Mouse (Mus musculus) C2C12 (cell line): ENCODE results near the gene Hmga2. TPM values are rescaled to one million over a fixed set of nuclear protein-coding genes. Genes with fewer than 3 reads are reported as not detected.
A peak's percentile ranks its signal among the peaks of the same experiment; 100 is the strongest.

ENCODE experiments used
- H3K27me3 ChIP-seq: one replicate; pipeline ENCODE4 v1.6.1; 2011; ENCODE audit not compliant: control insufficient read depth, insufficient read depth, insufficient read length
- H3K36me3 ChIP-seq: one replicate; pipeline ENCODE4 v1.6.1; 2011; ENCODE audit not compliant: control insufficient read depth, insufficient read depth
- H3K4me3 ChIP-seq: one replicate; pipeline ENCODE4 v1.5.1; 2011; ENCODE audit warnings: mild to moderate bottlenecking, control low read depth; ENCODE audit not compliant: poor library complexity, insufficient read depth, severe bottlenecking
- H3K79me2 ChIP-seq: one replicate; pipeline ENCODE4 v1.6.1; 2011; ENCODE audit not compliant: control insufficient read depth, insufficient read depth
- H3K79me3 ChIP-seq: one replicate; pipeline ENCODE4 v1.6.1; 2011; ENCODE audit warnings: low read depth, control low read depth
- H3ac ChIP-seq: one replicate; pipeline ENCODE3; 2011; ENCODE audit warnings: low read depth; ENCODE audit not compliant: control insufficient read depth, insufficient read length
- CEBPB ChIP-seq: IDR thresholded peaks from one replicate; pipeline ENCODE4 v1.6.1; 2011; ENCODE audit warnings: low read depth, mild to moderate bottlenecking, control low read depth, moderate library complexity
- CTCF ChIP-seq: IDR thresholded peaks from one replicate; pipeline ENCODE4 v1.5.1; 2011; ENCODE audit not compliant: control insufficient read depth, insufficient read depth, insufficient read length
- FOSL1 ChIP-seq: IDR thresholded peaks from one replicate; pipeline ENCODE4 v1.8.0; 2011; ENCODE audit warnings: mild to moderate bottlenecking, low read length; ENCODE audit not compliant: poor library complexity, insufficient read depth, severe bottlenecking
- MAX ChIP-seq: IDR thresholded peaks from one replicate; pipeline ENCODE4 v1.6.1; 2011; ENCODE audit warnings: mild to moderate bottlenecking, control low read depth
- MYOD1 ChIP-seq: IDR thresholded peaks from one replicate; pipeline ENCODE4 v1.6.1; 2011; ENCODE audit warnings: low read depth; ENCODE audit not compliant: control insufficient read depth, insufficient read length
- MYOG ChIP-seq: IDR thresholded peaks from one replicate; pipeline ENCODE4 v1.6.1; 2011; ENCODE audit not compliant: control insufficient read depth, insufficient read length; ENCODE audit errors: extremely low read depth
- USF1 ChIP-seq: IDR thresholded peaks from one replicate; pipeline ENCODE4 v1.6.1; 2011; ENCODE audit warnings: low read depth, mild to moderate bottlenecking, control low read depth, moderate library complexity
- polyA plus RNA-seq: library from polyadenylated mRNA; unstranded; fragments of >200 nt; fragmentation: generic; extraction: Trizol; gene quantifications from one replicate; pipeline ENCODE4 v1.2.1, GENCODE M21; 2012; ENCODE audit warnings: missing spikeins

Hmga2 gene
- polyA plus RNA-seq, 1 experiment, result 59.9 TPM

- Histone ChIP-seq H3K27me3 (no peaks in the 10 kb centered on the region), H3K79me2 (peaks cover 57% of the 10 kb centered on the region), H3K79me3 (peaks cover 37% of the 10 kb centered on the region), H3K36me3 (peaks cover 26% of the 10 kb centered on the region), H3ac (peak overlapping the region; percentile 100), H3K4me3 (peak overlapping the region; percentile 92)
- TF ChIP-seq MAX (no peak), USF1 (peak; percentile 57), FOSL1 (no peak), MYOG (no peak)
Observed at GRCm38 (mm10) chr10:120476516-120477336, 457 bp upstream of the Hmga2 start.

DNA sequence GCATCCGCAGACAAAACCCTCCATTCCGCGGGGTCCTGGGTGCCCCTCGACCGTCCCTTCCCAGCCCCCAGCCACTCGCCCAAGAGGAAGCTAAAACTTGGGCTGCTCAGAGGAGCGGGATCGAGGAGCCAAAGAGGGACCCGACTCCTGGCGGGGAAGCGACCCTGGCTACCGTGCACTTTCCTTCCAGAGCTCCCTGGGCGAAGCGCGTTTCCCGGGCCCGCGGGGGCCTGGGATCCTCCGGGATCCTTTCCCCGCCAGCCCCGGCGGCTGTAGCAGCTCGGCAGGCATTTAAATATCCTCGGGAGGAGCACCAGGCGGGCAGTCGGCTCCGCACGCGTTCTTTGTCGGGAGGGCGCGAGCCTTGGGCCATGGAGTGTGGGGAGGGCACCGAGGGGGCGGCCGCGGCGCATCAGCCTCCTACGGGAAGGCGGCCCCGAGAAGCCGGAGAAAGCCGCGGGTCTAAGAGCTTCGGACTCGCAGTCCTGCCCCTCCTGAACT, 1.2 kb downstream of the Hmga2 start:
- TF ChIP-seq MAX (no peak), CTCF (no peak), FOSL1 (no peak), USF1 (no peak)
- Histone ChIP-seq H3K79me3 (peaks cover 53% of the 10 kb centered on the region), H3K79me2 (peaks cover 73% of the 10 kb centered on the region), H3K27me3 (no peaks in the 10 kb centered on the region), H3ac (peak overlapping the region; percentile 100), H3K36me3 (peaks cover 43% of the 10 kb centered on the region), H3K4me3 (peak overlapping the region; percentile 92)

DNA sequence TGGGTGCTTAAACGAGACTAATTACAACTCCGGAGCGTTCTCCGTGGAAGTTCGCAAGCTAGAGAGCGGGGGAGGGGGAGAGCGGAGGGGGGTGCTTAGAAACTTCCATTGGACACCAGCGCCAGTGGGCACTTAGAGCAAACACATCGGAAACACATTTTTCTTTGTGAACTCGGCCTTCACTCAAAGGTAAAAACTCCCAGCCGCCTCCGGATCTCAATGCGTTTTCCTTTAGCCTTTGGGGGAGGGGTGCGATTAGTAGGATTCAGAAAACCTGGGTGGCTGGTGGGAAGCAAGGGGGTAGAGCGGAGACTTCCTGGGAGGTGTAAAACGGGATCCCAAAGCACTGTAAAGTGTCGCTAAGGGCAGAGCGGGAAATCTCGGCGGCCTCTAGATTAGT, 2.0 kb downstream of the Hmga2 start:
- peaks cover 81% of the 10 kb centered on the region for H3K79me2 ChIP-seq
- no peaks in the 10 kb centered on the region for H3K27me3 ChIP-seq
- peaks cover 61% of the 10 kb centered on the region for H3K79me3 ChIP-seq
- H3K4me3 ChIP-seq, result peak overlapping the region; percentile 92
- H3ac ChIP-seq, result peak overlapping the region; percentile 86
- H3K36me3 ChIP-seq, result peaks cover 50% of the 10 kb centered on the region
- TF ChIP-seq MYOG (no peak), FOSL1 (no peak), MYOD1 (no peak), CTCF (no peak), USF1 (no peak), CEBPB (no peak), MAX (no peak)

DNA sequence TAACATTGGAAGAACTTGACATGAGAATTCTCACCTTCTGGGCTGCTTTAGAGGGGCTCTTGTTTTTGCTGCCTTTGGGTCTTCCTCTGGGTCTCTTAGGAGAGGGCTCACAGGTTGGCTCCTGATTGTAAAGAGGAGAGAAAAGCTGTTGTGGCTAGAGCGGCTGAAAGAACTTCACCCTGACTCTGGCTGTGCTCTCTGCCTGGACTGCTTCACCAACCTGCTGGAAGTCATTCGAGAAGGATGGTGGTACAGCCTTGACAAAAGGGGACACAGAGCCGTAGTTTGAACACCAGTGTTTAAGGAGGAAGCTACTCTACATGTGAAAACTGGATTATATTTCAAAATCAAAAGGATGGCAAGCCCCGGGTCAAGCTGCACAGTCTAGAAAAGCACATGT, 3.1 kb downstream of the Hmga2 start:
- H3K36me3 ChIP-seq, result peaks cover 61% of the 10 kb centered on the region
- H3K79me3 ChIP-seq, result peaks cover 72% of the 10 kb centered on the region
- H3K79me2 ChIP-seq, result peaks cover 92% of the 10 kb centered on the region
- TF ChIP-seq MAX, result no peak
- TF ChIP-seq MYOG, result no peak
- no peak for TF ChIP-seq MYOD1
- TF ChIP-seq USF1, result no peak
- TF ChIP-seq FOSL1, result no peak
- TF ChIP-seq CEBPB, result no peak
- no peak for TF ChIP-seq CTCF
- no peaks in the 10 kb centered on the region for H3K27me3 ChIP-seq
- peak overlapping the region; percentile 92 for H3K4me3 ChIP-seq
- peak overlapping the region; percentile 76 for H3ac ChIP-seq

- TF ChIP-seq FOSL1 (no peak), MYOD1 (no peak), MAX (no peak), CTCF (no peak), CEBPB (no peak), USF1 (no peak), MYOG (no peak)
- no peaks in the 10 kb centered on the region for H3K27me3 ChIP-seq
- H3K79me3 ChIP-seq, result peaks cover 78% of the 10 kb centered on the region
- peak overlapping the region; percentile 92 for H3K4me3 ChIP-seq
- peaks cover 67% of the 10 kb centered on the region for H3K36me3 ChIP-seq
- H3K79me2 ChIP-seq, result peaks cover 93% of the 10 kb centered on the region
- H3ac ChIP-seq, result no peak overlapping the region
Observed at GRCm38 (mm10) chr10:120472606-120473005, 3.7 kb downstream of the Hmga2 start.

GRCm38 (mm10) chr10:120465121-120465520, 11.1 kb downstream of the Hmga2 start:
- Histone ChIP-seq H3ac (no peak overlapping the region), H3K36me3 (peaks cover 99% of the 10 kb centered on the region), H3K4me3 (no peak overlapping the region), H3K27me3 (no peaks in the 10 kb centered on the region), H3K79me2 (peaks cover 99% of the 10 kb centered on the region), H3K79me3 (peaks cover 83% of the 10 kb centered on the region)
- peak; percentile 40 for TF ChIP-seq USF1
- TF ChIP-seq CEBPB, result no peak
